Mouse (Mus musculus) C2C12 (cell line): Measurements from ENCODE around the gene Zfhx3. TPM values are rescaled to one million over a fixed set of nuclear protein-coding genes. Genes with fewer than 3 reads are reported as not detected.

ENCODE experiments used
- H3K27me3 ChIP-seq: one replicate; pipeline ENCODE4 v1.6.1; 2011; ENCODE audit not compliant: control insufficient read depth, insufficient read depth, insufficient read length
- H3K36me3 ChIP-seq: one replicate; pipeline ENCODE4 v1.6.1; 2011; ENCODE audit not compliant: control insufficient read depth, insufficient read depth
- H3K4me3 ChIP-seq: one replicate; pipeline ENCODE4 v1.5.1; 2011; ENCODE audit warnings: mild to moderate bottlenecking, control low read depth; ENCODE audit not compliant: poor library complexity, insufficient read depth, severe bottlenecking
- H3K79me2 ChIP-seq: one replicate; pipeline ENCODE4 v1.6.1; 2011; ENCODE audit not compliant: control insufficient read depth, insufficient read depth
- H3K79me3 ChIP-seq: one replicate; pipeline ENCODE4 v1.6.1; 2011; ENCODE audit warnings: low read depth, control low read depth
- H3ac ChIP-seq: one replicate; pipeline ENCODE3; 2011; ENCODE audit warnings: low read depth; ENCODE audit not compliant: control insufficient read depth, insufficient read length
- CEBPB ChIP-seq: IDR thresholded peaks from one replicate; pipeline ENCODE4 v1.6.1; 2011; ENCODE audit warnings: low read depth, mild to moderate bottlenecking, control low read depth, moderate library complexity
- CTCF ChIP-seq: IDR thresholded peaks from one replicate; pipeline ENCODE4 v1.5.1; 2011; ENCODE audit not compliant: control insufficient read depth, insufficient read depth, insufficient read length
- FOSL1 ChIP-seq: IDR thresholded peaks from one replicate; pipeline ENCODE4 v1.8.0; 2011; ENCODE audit warnings: mild to moderate bottlenecking, low read length; ENCODE audit not compliant: poor library complexity, insufficient read depth, severe bottlenecking
- MAX ChIP-seq: IDR thresholded peaks from one replicate; pipeline ENCODE4 v1.6.1; 2011; ENCODE audit warnings: mild to moderate bottlenecking, control low read depth
- MYOD1 ChIP-seq: IDR thresholded peaks from one replicate; pipeline ENCODE4 v1.6.1; 2011; ENCODE audit warnings: low read depth; ENCODE audit not compliant: control insufficient read depth, insufficient read length
- MYOG ChIP-seq: IDR thresholded peaks from one replicate; pipeline ENCODE4 v1.6.1; 2011; ENCODE audit not compliant: control insufficient read depth, insufficient read length; ENCODE audit errors: extremely low read depth
- USF1 ChIP-seq: IDR thresholded peaks from one replicate; pipeline ENCODE4 v1.6.1; 2011; ENCODE audit warnings: low read depth, mild to moderate bottlenecking, control low read depth, moderate library complexity
- polyA plus RNA-seq: library from polyadenylated mRNA; unstranded; fragments of >200 nt; fragmentation: generic; extraction: Trizol; gene quantifications from one replicate; pipeline ENCODE4 v1.2.1, GENCODE M21; 2012; ENCODE audit warnings: missing spikeins

Zfhx3 gene
- polyA plus RNA-seq, 1 experiment: 4.3 TPM

DNA sequence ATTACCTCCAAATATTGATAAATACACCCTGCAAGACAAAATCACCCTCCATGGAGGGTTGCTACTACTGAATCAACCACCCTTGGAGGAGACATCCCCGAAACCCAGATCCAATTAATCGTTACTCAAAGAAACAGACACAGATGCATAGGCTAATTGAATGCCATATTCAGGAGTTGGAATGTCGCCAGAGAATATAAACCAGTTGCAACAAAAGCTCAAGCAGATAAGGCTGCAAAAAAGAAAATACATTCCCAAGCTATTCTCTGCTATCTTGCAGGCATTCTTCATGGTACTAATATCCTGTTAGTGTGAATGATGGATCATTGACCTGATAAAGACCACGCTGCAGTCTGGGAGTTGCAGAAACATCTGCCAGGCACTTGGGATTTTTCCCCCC lies 440.7 kb downstream of the Zfhx3 start:
- TF ChIP-seq CEBPB: no peak
- TF ChIP-seq FOSL1: no peak
- no peak for TF ChIP-seq MYOG
- TF ChIP-seq CTCF: no peak
- TF ChIP-seq MAX: no peak
- no peak for TF ChIP-seq USF1
- TF ChIP-seq MYOD1: no peak
- no peak overlapping the region for H3K4me3 ChIP-seq
- no peaks in the 10 kb centered on the region for H3K36me3 ChIP-seq
- no peaks in the 10 kb centered on the region for H3K27me3 ChIP-seq
- no peaks in the 10 kb centered on the region for H3K79me3 ChIP-seq
- no peak overlapping the region for H3ac ChIP-seq
- H3K79me2 ChIP-seq: no peaks in the 10 kb centered on the region

DNA sequence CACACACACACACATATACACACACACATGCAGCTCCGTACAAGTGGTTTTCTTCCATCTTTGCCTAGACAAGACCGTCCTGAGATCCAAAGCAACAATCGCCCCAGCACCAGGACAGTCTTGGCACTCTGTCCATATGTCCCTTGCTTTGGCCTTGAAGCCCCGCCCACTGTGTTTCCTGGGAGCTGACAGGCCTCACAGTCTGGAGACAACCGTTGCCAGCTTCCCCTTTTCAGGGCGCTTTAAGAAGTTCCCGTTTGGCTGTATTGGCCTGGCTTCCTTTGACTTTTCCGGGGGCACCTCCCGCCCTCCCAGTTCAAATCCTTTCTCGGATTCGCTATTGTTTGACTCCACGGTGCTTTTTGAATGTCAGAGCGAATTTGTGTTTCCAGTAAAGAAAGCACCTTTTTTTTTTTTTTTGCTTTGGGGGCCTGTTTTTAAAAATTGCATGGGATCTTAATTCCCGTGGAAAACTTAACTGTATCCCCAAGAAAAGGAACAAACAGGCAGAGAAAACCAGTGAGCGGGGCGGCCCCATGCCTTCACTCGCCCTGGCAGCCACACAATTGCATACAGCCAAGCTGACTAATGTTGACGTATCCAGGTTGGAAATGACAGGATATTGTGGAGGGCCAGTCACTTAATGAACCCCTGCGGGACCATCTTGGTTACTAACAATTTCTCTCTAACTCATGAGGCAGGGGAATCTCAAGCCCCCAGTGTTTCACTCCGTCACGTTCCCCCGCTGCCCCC lies 444.9 kb downstream of the Zfhx3 start:
- Histone ChIP-seq H3K27me3 (no peaks in the 10 kb centered on the region), H3ac (no peak overlapping the region), H3K79me2 (no peaks in the 10 kb centered on the region), H3K4me3 (no peak overlapping the region), H3K36me3 (no peaks in the 10 kb centered on the region), H3K79me3 (no peaks in the 10 kb centered on the region)
- TF ChIP-seq MAX (no peak), MYOD1 (no peak), CTCF (no peak), FOSL1 (no peak), CEBPB (no peak), USF1 (no peak), MYOG (no peak)

DNA sequence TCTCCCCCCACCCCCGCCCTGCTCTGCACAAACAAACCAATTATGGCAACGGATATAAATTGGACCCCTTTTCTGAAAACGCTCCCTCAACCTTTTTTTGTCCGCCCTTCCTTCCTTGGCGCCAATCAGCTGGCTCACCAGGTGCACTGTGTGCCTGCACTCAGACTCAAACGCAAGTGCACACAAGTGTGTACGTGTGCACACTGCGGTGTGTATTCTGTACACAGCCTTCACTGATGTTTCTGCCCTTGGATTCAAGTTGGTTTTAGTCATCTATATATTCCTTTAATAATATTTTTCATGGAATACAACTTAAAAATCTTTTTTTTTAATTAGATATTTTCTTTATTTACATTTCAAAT lies 445.4 kb downstream of the Zfhx3 start:
- no peaks in the 10 kb centered on the region for H3K79me3 ChIP-seq
- no peak overlapping the region for H3K4me3 ChIP-seq
- no peak overlapping the region for H3ac ChIP-seq
- no peaks in the 10 kb centered on the region for H3K36me3 ChIP-seq
- no peaks in the 10 kb centered on the region for H3K79me2 ChIP-seq
- H3K27me3 ChIP-seq: no peaks in the 10 kb centered on the region
- no peak for TF ChIP-seq MYOG
- TF ChIP-seq MYOD1: no peak
- TF ChIP-seq USF1: no peak
- no peak for TF ChIP-seq MAX
- TF ChIP-seq FOSL1: no peak
- no peak for TF ChIP-seq CTCF

DNA sequence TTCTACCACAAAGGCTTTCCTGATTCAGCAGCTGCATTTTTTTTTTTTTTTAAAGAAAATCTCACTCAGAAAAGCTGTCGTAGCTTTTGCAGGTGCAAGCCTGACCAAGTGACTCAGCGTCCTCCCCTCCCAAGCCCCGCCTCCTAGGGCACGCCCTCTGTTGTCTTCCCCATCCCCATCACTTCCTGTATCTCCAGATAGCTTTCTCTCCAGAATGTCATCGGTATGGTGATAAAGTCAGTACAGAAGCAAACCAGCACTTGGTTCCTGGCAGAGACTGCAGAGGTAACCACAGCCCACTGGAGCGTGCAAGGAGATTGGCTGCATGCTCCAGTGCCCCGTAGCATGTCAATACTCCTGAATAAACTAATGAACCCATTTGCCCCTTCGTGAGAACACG lies 450.5 kb downstream of the Zfhx3 start:
- Histone ChIP-seq H3ac (no peak overlapping the region), H3K27me3 (no peaks in the 10 kb centered on the region), H3K36me3 (no peaks in the 10 kb centered on the region), H3K79me2 (no peaks in the 10 kb centered on the region), H3K4me3 (no peak overlapping the region), H3K79me3 (no peaks in the 10 kb centered on the region)
- TF ChIP-seq USF1 (no peak), MYOD1 (no peak), MYOG (no peak)

DNA sequence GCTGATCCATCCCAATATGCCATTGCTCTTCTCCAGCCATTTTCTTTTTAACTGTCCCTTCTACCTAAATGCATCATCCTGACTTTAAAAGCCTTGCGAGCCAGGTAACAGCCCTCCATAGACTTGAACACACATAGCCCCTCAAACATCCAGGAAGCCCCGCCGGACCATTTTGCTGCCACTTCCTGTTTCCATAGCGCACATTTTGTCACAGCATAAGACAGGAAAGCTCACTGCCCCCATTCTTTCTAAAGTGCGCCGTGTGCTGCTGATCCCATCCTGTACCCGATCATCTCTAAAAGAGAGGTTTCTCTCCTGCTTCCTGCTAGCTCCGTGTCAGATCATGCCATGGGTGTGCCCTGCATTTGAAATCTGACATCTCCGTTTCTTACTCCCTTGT lies 459.7 kb downstream of the Zfhx3 start:
- TF ChIP-seq MAX: no peak
- TF ChIP-seq FOSL1: no peak
- TF ChIP-seq USF1: no peak
- TF ChIP-seq CTCF: no peak
- TF ChIP-seq MYOG: no peak
- no peak for TF ChIP-seq CEBPB
- TF ChIP-seq MYOD1: no peak
- Histone ChIP-seq H3K27me3 (no peaks in the 10 kb centered on the region), H3K4me3 (no peak overlapping the region)

DNA sequence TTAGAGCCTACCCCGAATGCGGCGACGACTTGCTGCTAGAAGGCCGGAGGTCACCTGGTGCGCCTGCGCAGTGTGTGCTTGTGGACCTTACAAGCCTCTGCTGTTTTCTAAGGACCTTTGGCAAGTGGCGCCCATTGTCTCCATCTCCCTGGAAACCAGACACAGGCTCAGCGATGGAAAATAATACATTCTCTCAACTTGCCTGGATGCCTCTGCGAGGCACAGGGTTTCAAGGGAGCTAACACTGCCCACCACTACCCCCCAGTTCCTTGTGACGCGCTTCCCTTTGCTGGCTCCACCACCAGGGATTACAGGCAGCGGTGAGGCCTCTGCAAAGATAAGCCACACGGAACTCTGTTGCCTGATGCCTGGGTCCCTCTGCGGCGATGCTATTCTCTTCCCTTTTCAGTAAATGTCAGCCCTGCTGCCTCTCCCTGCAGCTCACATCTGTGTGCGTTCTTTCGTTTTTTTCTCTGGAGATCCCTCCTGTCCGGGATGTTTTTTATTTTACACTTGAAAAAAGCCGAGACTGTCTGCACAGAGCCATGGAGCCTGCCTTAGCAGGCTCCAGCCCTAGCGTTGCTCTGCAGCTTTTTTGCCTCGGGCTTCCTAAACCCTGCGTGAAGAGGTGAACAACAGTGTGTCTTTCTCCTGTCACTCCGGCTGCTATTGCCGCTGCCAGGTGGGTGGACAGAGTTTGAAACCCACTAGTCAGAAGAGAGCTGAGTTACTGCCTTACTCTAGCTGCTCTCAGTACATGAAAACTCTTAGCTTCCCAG lies 464.5 kb downstream of the Zfhx3 start:
- no peak for TF ChIP-seq USF1
- Histone ChIP-seq H3ac (no peak overlapping the region), H3K27me3 (no peaks in the 10 kb centered on the region), H3K4me3 (no peak overlapping the region), H3K79me2 (no peaks in the 10 kb centered on the region), H3K79me3 (no peaks in the 10 kb centered on the region), H3K36me3 (no peaks in the 10 kb centered on the region)

More for the DNA sequence above, 459.7 kb downstream of the Zfhx3 start:
- Histone ChIP-seq H3K36me3 (no peaks in the 10 kb centered on the region), H3ac (no peak overlapping the region), H3K79me3 (no peaks in the 10 kb centered on the region), H3K79me2 (no peaks in the 10 kb centered on the region)
